In the genomic region with DNA sequence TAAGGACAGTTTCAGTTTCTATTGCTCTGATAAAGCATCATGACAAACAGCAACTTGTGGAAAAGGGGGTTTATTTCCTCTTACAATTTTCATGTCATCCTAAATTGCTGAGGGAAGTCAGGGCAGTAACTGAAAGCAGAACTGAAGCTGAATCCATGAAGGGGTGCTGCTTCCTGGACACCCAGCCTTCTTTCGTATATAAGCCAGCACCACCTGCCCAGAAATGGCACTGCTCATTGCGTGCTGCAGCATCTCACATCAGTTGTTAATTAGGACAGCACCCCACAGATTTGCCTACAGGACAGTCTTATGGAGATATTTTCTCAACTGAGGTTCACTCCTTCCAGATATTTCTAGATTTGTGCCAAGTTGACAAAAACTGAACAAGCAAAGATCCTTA, we compare ENCODE assay signal across 20 mouse cellular contexts.
A peak's percentile ranks its signal among the peaks of the same experiment; 100 is the strongest.
DNase-seq lines count a peak whose midpoint lies in the region; ATAC-seq and TF ChIP-seq lines count a peak whose summit lies in the region.
"Had no signal": no experiment of that assay in that cellular context is flagged by ENCODE, and none has a peak within 500 bp of the region (broad histone marks: within the 10 kb centered on the region; RNA-seq: fewer than 3 reads in every experiment).

No protein-coding gene starts in this region.

- no peak overlapping the region for H3K27ac ChIP-seq in hindbrain, postnatal 0 days
- H3K27ac ChIP-seq: heart, adult 2 months; heart, embryonic 15.5 days; hindbrain, embryonic 10.5 days; limb, embryonic 12.5 days; liver, embryonic 14.5 days; lung, embryonic 15.5 days had no signal

- no peaks in the 10 kb centered on the region for H3K4me1 ChIP-seq in hindbrain, postnatal 0 days (ENCODE audit: insufficient read depth, low read length)
- H3K4me1 ChIP-seq: heart, embryonic 15.5 days; hindbrain, embryonic 10.5 days; limb, embryonic 12.5 days; lung, embryonic 15.5 days had no signal

- no peak for TF ChIP-seq CTCF in hindbrain, postnatal 0 days (IDR thresholded peaks at IDR 0.05; ENCODE audit: low read depth)

- H3K4me3 ChIP-seq in hindbrain, postnatal 0 days (ENCODE audit: low read length), result no peak overlapping the region
- H3K4me3 ChIP-seq: heart, adult 2 months; heart, embryonic 15.5 days; hindbrain, embryonic 10.5 days; limb, embryonic 12.5 days; lung, embryonic 15.5 days; megakaryocyte, embryonic 14.5 days; myocyte had no signal

- ATAC-seq in cerebellum, adult (ENCODE audit: insufficient number of reproducible peaks, low FRiP score, low TSS enrichment), result peak; percentile 94
- peak; percentile 82 to 85 for ATAC-seq in hematopoietic stem cell, adult 5-6 weeks (replicated peaks in 1 of 2; ENCODE audit: insufficient read depth in 1 of 2, low FRiP score in 2 of 2, low TSS enrichment in 1 of 2, low read depth in 1 of 2, poor library complexity in 2 of 2, severe bottlenecking in 2 of 2)
- ATAC-seq in hindbrain, postnatal 0 days, result no peak
- ATAC-seq: CD4-positive, CD25-positive, alpha-beta regulatory T cell, adult 4 months had no signal

- no peak for DNase-seq in cerebellum, postnatal 4 days (ENCODE audit: low spot score in 2 of 2)
- peak; percentile 89 for DNase-seq in cerebellum, adult 9-11 months
- DNase-seq in hindbrain, postnatal 0 days (ENCODE audit: low spot score), result no peak
- DNase-seq in adrenal gland, adult (ENCODE audit: inconsistent age in 2 of 2, low spot score in 1 of 2), result no peak
- no peak for DNase-seq in ovary, postnatal 14 days (ENCODE audit: low spot score)
- no peak for DNase-seq in T-cell, adult 2 months (ENCODE audit: low spot score)
- DNase-seq: heart, adult 2 months; kidney, adult 11 months; midbrain, embryonic 14.5 days; thymus, adult 2 months had no signal

- H3K9ac ChIP-seq in hindbrain, postnatal 0 days (replicated peaks; ENCODE audit: low read length), result no peak overlapping the region
- H3K9ac ChIP-seq: heart, embryonic 15.5 days; limb, embryonic 12.5 days; liver, embryonic 14.5 days; lung, embryonic 15.5 days had no signal

- no peaks in the 10 kb centered on the region for H3K27me3 ChIP-seq in hindbrain, postnatal 0 days (ENCODE audit: insufficient read depth, low read length)
- H3K27me3 ChIP-seq: heart, embryonic 15.5 days; limb, embryonic 12.5 days; lung, embryonic 15.5 days; megakaryocyte, embryonic 14.5 days had no signal

- no peak overlapping the region for H3K4me2 ChIP-seq in hindbrain, postnatal 0 days (ENCODE audit: low read depth, low read length)
- H3K4me2 ChIP-seq: heart, embryonic 15.5 days; limb, embryonic 12.5 days; lung, embryonic 15.5 days had no signal

- no peaks in the 10 kb centered on the region for H3K9me3 ChIP-seq in hindbrain, postnatal 0 days (ENCODE audit: low read length)
- H3K9me3 ChIP-seq: heart, embryonic 15.5 days; hindbrain, embryonic 10.5 days; limb, embryonic 12.5 days; lung, embryonic 15.5 days; megakaryocyte, embryonic 14.5 days had no signal

- 48% methylated on average over 2 of the region's 2 CpGs for WGBS in hindbrain, postnatal 0 days

- H3K36me3 ChIP-seq in hindbrain, postnatal 0 days (ENCODE audit: insufficient read depth, low read length), result no peaks in the 10 kb centered on the region
- H3K36me3 ChIP-seq: heart, embryonic 15.5 days; hindbrain, embryonic 10.5 days; limb, embryonic 12.5 days; lung, embryonic 15.5 days had no signal
